ENCODE assay signal across 9 mouse cellular contexts in the genomic region with DNA sequence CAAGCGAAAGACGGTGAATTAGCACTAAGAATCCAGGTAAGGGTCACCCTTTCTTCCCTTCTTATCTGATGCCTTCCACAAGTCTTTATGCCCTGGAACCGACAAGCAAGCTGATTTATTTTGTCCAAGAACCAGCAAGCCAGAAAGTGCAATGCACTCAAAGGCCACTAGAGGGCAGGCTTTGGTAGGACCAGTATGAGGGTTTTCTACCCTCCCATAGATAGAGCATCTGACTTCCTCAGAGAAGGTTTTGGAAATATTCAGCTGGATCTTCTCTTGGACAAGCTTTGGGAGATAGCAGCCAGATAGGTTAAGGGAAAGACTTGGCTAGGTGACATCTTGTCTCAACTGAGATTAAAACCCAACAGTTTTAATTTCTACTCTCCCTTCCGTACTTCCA. TPM values are rescaled to one million over a fixed set of nuclear protein-coding genes. Genes with fewer than 3 reads are reported as not detected.
DNase-seq lines count a peak whose midpoint lies in the region; ATAC-seq and TF ChIP-seq lines count a peak whose summit lies in the region.
"Had no signal": no experiment of that assay in that cellular context is flagged by ENCODE, and none has a peak within 500 bp of the region (broad histone marks: within the 10 kb centered on the region; RNA-seq: fewer than 3 reads in every experiment).

No protein-coding gene starts in this region.

- peak; percentile 68 for DNase-seq in gastrocnemius, adult 18-20 months (ENCODE audit: low spot score)
- no peak for DNase-seq in gastrocnemius, postnatal 25 days
- peak; percentile 70 for DNase-seq in CH12.LX (ENCODE audit: extremely low read depth)
- DNase-seq in cerebellum, adult 9-10 months: peak; percentile 68
- peak; percentile 55 to 63 for DNase-seq in gastrocnemius, postnatal 36 days
- DNase-seq in left cerebral cortex, adult 2 months (ENCODE audit: extremely low spot score in 1 of 2, low spot score in 2 of 2): peak; percentile 41 to 62
- DNase-seq in neural tube, embryonic 11.5 days (ENCODE audit: low spot score): peak; percentile 66
- DNase-seq in thymus, postnatal 10 days (ENCODE audit: low spot score in 2 of 2): peak; percentile 62 to 75

- H3K27ac ChIP-seq in CH12.LX (ENCODE audit: insufficient read depth, low read depth): no peak overlapping the region
- H3K27ac ChIP-seq in left cerebral cortex, adult 2 months: no peak overlapping the region
- H3K27ac ChIP-seq in neural tube, embryonic 11.5 days (ENCODE audit: low read depth, low read length): no peak overlapping the region
- H3K27ac ChIP-seq: limb, embryonic 12.5 days had no signal

- no peak for ATAC-seq in neural tube, embryonic 11.5 days (ENCODE audit: insufficient read depth, low FRiP score, low TSS enrichment)

- intact Hi-C loops in gastrocnemius, postnatal 36 days (cut with DNase I): loop anchor here (2.0 to 5.0 kb wide), 2 partner anchors 40 to 109 kb away; a partner anchor contains a TSS
- intact Hi-C loops in left cerebral cortex, adult 2 months (cut with DNase I): loop anchor here (2.0 kb wide), 2 partner anchors 40 to 110 kb away; a partner anchor contains a TSS

- in situ Hi-C loops in CH12.LX (cut with MboI; ENCODE audit: low pct_ligation_motif_present, low pct_unique_long_range_greater_than_20kb, low sequenced_read_pairs): loop anchor here (5.0 to 10.0 kb wide), 2 partner anchors 39 to 112 kb away; a partner anchor contains a TSS

- peaks cover 21 to 39% of the 10 kb centered on the region in 2 experiments for H3K4me1 ChIP-seq in CH12.LX (ENCODE audit: control insufficient read depth in 1 of 2, insufficient read depth in 2 of 2)
- no peaks in the 10 kb centered on the region for H3K4me1 ChIP-seq in neural tube, embryonic 11.5 days (ENCODE audit: control insufficient read depth, insufficient read depth, low read length)
- H3K4me1 ChIP-seq: limb, embryonic 12.5 days had no signal

- dilution Hi-C loops in CH12.LX (cut with MboI; ENCODE audit: extremely low pct_ligation_motif_present, extremely low pct_unique_long_range_greater_than_20kb, low sequenced_read_pairs): no loop called here

- peaks cover 24 to 29% of the 10 kb centered on the region in 2 experiments for H3K36me3 ChIP-seq in CH12.LX (replicated peaks in 1 of 2; ENCODE audit: control insufficient read depth in 1 of 2, insufficient read depth in 1 of 2, low read length in 1 of 2)
- no peaks in the 10 kb centered on the region for H3K36me3 ChIP-seq in neural tube, embryonic 11.5 days (ENCODE audit: control insufficient read depth, insufficient read depth, low read length)
- H3K36me3 ChIP-seq: limb, embryonic 12.5 days had no signal

- no peak overlapping the region for H3K4me3 ChIP-seq in CH12.LX (replicated peaks in 1 of 3; ENCODE audit: low read depth in 2 of 3, low read length in 2 of 3, poor library complexity in 1 of 3)
- no peak overlapping the region for H3K4me3 ChIP-seq in left cerebral cortex, adult 2 months
- no peak overlapping the region for H3K4me3 ChIP-seq in neural tube, embryonic 11.5 days (ENCODE audit: low read depth, low read length)
- H3K4me3 ChIP-seq: limb, embryonic 12.5 days had no signal

- no peaks in the 10 kb centered on the region for H3K27me3 ChIP-seq in CH12.LX (replicated peaks)
- H3K27me3 ChIP-seq in neural tube, embryonic 11.5 days (ENCODE audit: control insufficient read depth, insufficient read depth, low read length): no peaks in the 10 kb centered on the region
- H3K27me3 ChIP-seq: limb, embryonic 12.5 days had no signal

- peak; percentile 86 for TF ChIP-seq RAD21 in CH12.LX (IDR thresholded peaks at IDR 0.05; ENCODE audit: low read depth, low read length)

- H3K79me2 ChIP-seq in CH12.LX (replicated peaks; ENCODE audit: control insufficient read depth, extremely low read depth, insufficient read depth, poor library complexity, severe bottlenecking): peaks cover 3% of the 10 kb centered on the region

- H3K9ac ChIP-seq in CH12.LX (ENCODE audit: insufficient read depth, low read depth): no peak overlapping the region
- H3K9ac ChIP-seq in neural tube, embryonic 11.5 days (ENCODE audit: low read length): no peak overlapping the region
- H3K9ac ChIP-seq: limb, embryonic 12.5 days had no signal

- peaks cover 6% of the 10 kb centered on the region for H3K9me3 ChIP-seq in CH12.LX (replicated peaks; ENCODE audit: low read length)
- no peaks in the 10 kb centered on the region for H3K9me3 ChIP-seq in neural tube, embryonic 11.5 days (ENCODE audit: control insufficient read depth, low read length)
- H3K9me3 ChIP-seq: limb, embryonic 12.5 days had no signal

- TF ChIP-seq EP300 in CH12.LX (IDR thresholded peaks at IDR 0.05; ENCODE audit: low read length): no peak

- no peak overlapping the region for H3K4me2 ChIP-seq in CH12.LX (ENCODE audit: insufficient read depth, low read depth, poor library complexity, severe bottlenecking)
- no peak overlapping the region for H3K4me2 ChIP-seq in neural tube, embryonic 11.5 days (ENCODE audit: low read depth)
- H3K4me2 ChIP-seq: limb, embryonic 12.5 days had no signal

- peak; percentile 85 to 90 for TF ChIP-seq CTCF in CH12.LX (conservative IDR thresholded peaks at IDR 0.05 in 1 of 2, IDR thresholded peaks at IDR 0.05 in 1 of 2; ENCODE audit: low read depth in 2 of 2, low read length in 2 of 2)
- peak; percentile 88 for TF ChIP-seq CTCF in left cerebral cortex, adult 2 months (IDR thresholded peaks at IDR 0.05)

- no peak for TF ChIP-seq POLR2A in CH12.LX (IDR thresholded peaks at IDR 0.05; ENCODE audit: low read depth, low read length)

- 35% methylated on average over 4 of the region's 4 CpGs for WGBS in neural tube, embryonic 11.5 days

TF ChIP-seq in CH12.LX, 34 proteins besides CTCF, POLR2A, EP300 and RAD21:
- TF ChIP-seq SMC3 (IDR thresholded peaks at IDR 0.05; ENCODE audit: low read depth, low read length) (peak; percentile 94), GABPA (IDR thresholded peaks at IDR 0.05; ENCODE audit: insufficient replicate concordance, low read depth, low read length) (no peak), MEF2A (IDR thresholded peaks at IDR 0.05; ENCODE audit: borderline replicate concordance, low read depth, low read length) (no peak), ZKSCAN1 (IDR thresholded peaks at IDR 0.05; ENCODE audit: borderline replicate concordance, low read depth, low read length) (no peak), ZC3H11A (IDR thresholded peaks at IDR 0.05; ENCODE audit: low read depth, low read length) (peak; percentile 46; the same call in 1 of the 2 replicates), JUND (conservative IDR thresholded peaks at IDR 0.05; ENCODE audit: low read depth, low read length) (no peak)
TF ChIP-seq in CH12.LX: peak in this region for 2.

RNA-seq across cellular contexts. Expression of a gene that starts 39.9 kb away (rescaled TPM):
- total RNA-seq in gastrocnemius, adult 18-20 months (2021): 1 to 10 TPM; 1.6 to 2.3 TPM
- total RNA-seq in gastrocnemius, postnatal 25 days (2021): 1 to 10 TPM; 2.1 to 2.5 TPM
- total RNA-seq in CH12.LX (2012; rRNA removed) (4.8 and 5.3 TPM in 2 replicates), CH12.LX (2014; rRNA removed) (0.82 and 1.4 TPM in 2 replicates)
- polyA plus RNA-seq in CH12.LX (2012; ENCODE audit: insufficient read length, low read depth): 10.1 and 12.4 TPM in 2 replicates
- total RNA-seq in gastrocnemius, postnatal 36 days (2021): 1 to 10 TPM; 1.9 to 2.0 TPM
- total RNA-seq in left cerebral cortex, adult 2 months (2021): under 1 TPM; 0.63 to 0.84 TPM
- polyA plus RNA-seq in neural tube, embryonic 11.5 days (2014; fragmentation: Nextera tagmentation; extraction: Ambion mirVana): 1.9 and 2.3 TPM in 2 replicates
